Mouse (Mus musculus): ENCODE data around the gene Usf1. TPM values are rescaled to one million over a fixed set of nuclear protein-coding genes. Genes with fewer than 3 reads are reported as not detected.
A peak's percentile ranks its signal among the peaks of the same experiment; 100 is the strongest.

Gene Usf1
- polyA plus RNA-seq, 1 experiment from 2014 or later: 36.5 TPM

GRCm38 (mm10) chr1:171390101-171390500 lies 21.0 kb upstream of the Usf1 start:
- Histone ChIP-seq H3K36me3 (ENCODE audit: inconsistent target) (peaks cover 34% of the 10 kb centered on the region), H3K27ac (peak overlapping the region; percentile 100), H3K4me3 (ENCODE audit: inconsistent target) (peak overlapping the region; percentile 99), H3K79me2 (ENCODE audit: inconsistent target) (peaks cover 60% of the 10 kb centered on the region)
- 0% methylated on average over 4 of the region's 4 CpGs for whole genome bisulfite sequencing (ENCODE audit: missing documents)

GRCm38 (mm10) chr1:171401821-171402220 lies 9.3 kb upstream of the Usf1 start:
- peaks cover 83% of the 10 kb centered on the region for H3K79me2 ChIP-seq (ENCODE audit: inconsistent target)
- 98% methylated on average over 4 of the region's 4 CpGs for WGBS (ENCODE audit: missing documents)
- peaks cover 93% of the 10 kb centered on the region for H3K36me3 ChIP-seq (ENCODE audit: inconsistent target)
- no peak overlapping the region for H3K27ac ChIP-seq
- H3K4me3 ChIP-seq (ENCODE audit: inconsistent target): no peak overlapping the region

GRCm38 (mm10) chr1:171402991-171403390 lies 8.1 kb upstream of the Usf1 start:
- Histone ChIP-seq H3K27ac (no peak overlapping the region), H3K79me2 (ENCODE audit: inconsistent target) (peaks cover 71% of the 10 kb centered on the region), H3K36me3 (ENCODE audit: inconsistent target) (peaks cover 93% of the 10 kb centered on the region), H3K4me3 (ENCODE audit: inconsistent target) (no peak overlapping the region)
- 94% methylated on average over 5 of the region's 9 CpGs for WGBS (ENCODE audit: missing documents)

GRCm38 (mm10) chr1:171407263-171407662 lies 3.9 kb upstream of the Usf1 start:
- Histone ChIP-seq H3K36me3 (ENCODE audit: inconsistent target) (peaks cover 60% of the 10 kb centered on the region), H3K27ac (no peak overlapping the region), H3K4me3 (ENCODE audit: inconsistent target) (no peak overlapping the region), H3K79me2 (ENCODE audit: inconsistent target) (peaks cover 39% of the 10 kb centered on the region)
- WGBS (ENCODE audit: missing documents): 98% methylated on average over 5 of the region's 5 CpGs

GRCm38 (mm10) chr1:171410231-171410630 lies 882 bp upstream of the Usf1 start:
- Histone ChIP-seq H3K79me2 (ENCODE audit: inconsistent target) (peaks cover 40% of the 10 kb centered on the region), H3K36me3 (ENCODE audit: inconsistent target) (peaks cover 44% of the 10 kb centered on the region), H3K27ac (peak overlapping the region; percentile 86), H3K4me3 (ENCODE audit: inconsistent target) (no peak overlapping the region)
- 79% methylated on average over 1 of the region's 1 CpGs for WGBS (ENCODE audit: missing documents)

GRCm38 (mm10) chr1:171411492-171411941 lies 404 bp downstream of the Usf1 start:
- 0% methylated on average over 35 of the region's 39 CpGs for WGBS (ENCODE audit: missing documents)
- Histone ChIP-seq H3K36me3 (ENCODE audit: inconsistent target) (peaks cover 46% of the 10 kb centered on the region), H3K79me2 (ENCODE audit: inconsistent target) (peaks cover 49% of the 10 kb centered on the region), H3K4me3 (ENCODE audit: inconsistent target) (peak overlapping the region; percentile 94), H3K27ac (peak overlapping the region; percentile 86)

GRCm38 (mm10) chr1:171412001-171412441 lies 908 bp downstream of the Usf1 start:
- Histone ChIP-seq H3K79me2 (ENCODE audit: inconsistent target) (peaks cover 49% of the 10 kb centered on the region), H3K27ac (peak overlapping the region; percentile 86), H3K4me3 (ENCODE audit: inconsistent target) (peak overlapping the region; percentile 94), H3K36me3 (ENCODE audit: inconsistent target) (peaks cover 46% of the 10 kb centered on the region)
- WGBS (ENCODE audit: missing documents): 0% methylated on average over 20 of the region's 20 CpGs

- Histone ChIP-seq H3K4me3 (ENCODE audit: inconsistent target) (peak overlapping the region; percentile 94), H3K36me3 (ENCODE audit: inconsistent target) (peaks cover 46% of the 10 kb centered on the region), H3K27ac (peak overlapping the region; percentile 86), H3K79me2 (ENCODE audit: inconsistent target) (peaks cover 49% of the 10 kb centered on the region)
- 56% methylated on average over 3 of the region's 3 CpGs for WGBS (ENCODE audit: missing documents)
Observed at GRCm38 (mm10) chr1:171412446-171412845, 1.3 kb downstream of the Usf1 start.

- Histone ChIP-seq H3K4me3 (ENCODE audit: inconsistent target) (no peak overlapping the region), H3K36me3 (ENCODE audit: inconsistent target) (peaks cover 47% of the 10 kb centered on the region), H3K27ac (no peak overlapping the region), H3K79me2 (ENCODE audit: inconsistent target) (peaks cover 49% of the 10 kb centered on the region)
- WGBS (ENCODE audit: missing documents): 80% methylated on average over 8 of the region's 8 CpGs
Observed at GRCm38 (mm10) chr1:171413608-171414007, 2.5 kb downstream of the Usf1 start.

- Histone ChIP-seq H3K27ac (no peak within 1 kb of the TSS), H3K4me3 (ENCODE audit: inconsistent target) (no peak within 1 kb of the TSS), H3K79me2 (ENCODE audit: inconsistent target) (peaks cover 25% of the 10 kb centered on the region), H3K36me3 (ENCODE audit: inconsistent target) (peaks cover 58% of the 10 kb centered on the region)
- WGBS (ENCODE audit: missing documents): 96% methylated on average over 4 of the region's 5 CpGs
Observed at GRCm38 (mm10) chr1:171418660-171419059, 7.5 kb downstream of the Usf1 start, which contains the start of gene Tstd1. Gene Tstd1 (plus strand): TSS chr1:171418872.

GRCm38 (mm10) chr1:171419291-171419882 lies 8.3 kb downstream of the Usf1 start:
- peaks cover 17% of the 10 kb centered on the region for H3K79me2 ChIP-seq (ENCODE audit: inconsistent target)
- peaks cover 53% of the 10 kb centered on the region for H3K36me3 ChIP-seq (ENCODE audit: inconsistent target)
- WGBS (ENCODE audit: missing documents): 89% methylated on average over 10 of the region's 12 CpGs
- no peak overlapping the region for H3K27ac ChIP-seq
- H3K4me3 ChIP-seq (ENCODE audit: inconsistent target): no peak overlapping the region

GRCm38 (mm10) chr1:171419905-171420304 lies 8.8 kb downstream of the Usf1 start:
- Histone ChIP-seq H3K27ac (no peak overlapping the region), H3K4me3 (ENCODE audit: inconsistent target) (no peak overlapping the region), H3K36me3 (ENCODE audit: inconsistent target) (peaks cover 49% of the 10 kb centered on the region), H3K79me2 (ENCODE audit: inconsistent target) (peaks cover 12% of the 10 kb centered on the region)
- WGBS (ENCODE audit: missing documents): 100% methylated on average over 5 of the region's 5 CpGs

- no peak overlapping the region for H3K27ac ChIP-seq
- H3K4me3 ChIP-seq (ENCODE audit: inconsistent target): no peak overlapping the region
- no peaks in the 10 kb centered on the region for H3K79me2 ChIP-seq (ENCODE audit: inconsistent target)
- WGBS (ENCODE audit: missing documents): 84% methylated on average over 8 of the region's 8 CpGs
- H3K36me3 ChIP-seq (ENCODE audit: inconsistent target): peaks cover 23% of the 10 kb centered on the region
Observed at GRCm38 (mm10) chr1:171422504-171423095, 11.5 kb downstream of the Usf1 start.

- Histone ChIP-seq H3K4me3 (ENCODE audit: inconsistent target) (no peak overlapping the region), H3K27ac (no peak overlapping the region), H3K79me2 (ENCODE audit: inconsistent target) (no peaks in the 10 kb centered on the region), H3K36me3 (ENCODE audit: inconsistent target) (peaks cover 3% of the 10 kb centered on the region; the same call in 1 of the 2 replicates)
- 88% methylated on average over 5 of the region's 5 CpGs for WGBS (ENCODE audit: missing documents)
Observed at GRCm38 (mm10) chr1:171424638-171425037, 13.5 kb downstream of the Usf1 start.

- Histone ChIP-seq H3K36me3 (ENCODE audit: inconsistent target) (no peaks in the 10 kb centered on the region), H3K79me2 (ENCODE audit: inconsistent target) (no peaks in the 10 kb centered on the region), H3K27ac (no peak overlapping the region), H3K4me3 (ENCODE audit: inconsistent target) (no peak overlapping the region)
- 93% methylated on average over 4 of the region's 4 CpGs for WGBS (ENCODE audit: missing documents)
Observed at GRCm38 (mm10) chr1:171425126-171425525, 14.0 kb downstream of the Usf1 start.

Measured in macrophage (primary cell).